Mouse (Mus musculus): ENCODE measurements around the gene Gm17657.

The Gm17657 gene

DNA sequence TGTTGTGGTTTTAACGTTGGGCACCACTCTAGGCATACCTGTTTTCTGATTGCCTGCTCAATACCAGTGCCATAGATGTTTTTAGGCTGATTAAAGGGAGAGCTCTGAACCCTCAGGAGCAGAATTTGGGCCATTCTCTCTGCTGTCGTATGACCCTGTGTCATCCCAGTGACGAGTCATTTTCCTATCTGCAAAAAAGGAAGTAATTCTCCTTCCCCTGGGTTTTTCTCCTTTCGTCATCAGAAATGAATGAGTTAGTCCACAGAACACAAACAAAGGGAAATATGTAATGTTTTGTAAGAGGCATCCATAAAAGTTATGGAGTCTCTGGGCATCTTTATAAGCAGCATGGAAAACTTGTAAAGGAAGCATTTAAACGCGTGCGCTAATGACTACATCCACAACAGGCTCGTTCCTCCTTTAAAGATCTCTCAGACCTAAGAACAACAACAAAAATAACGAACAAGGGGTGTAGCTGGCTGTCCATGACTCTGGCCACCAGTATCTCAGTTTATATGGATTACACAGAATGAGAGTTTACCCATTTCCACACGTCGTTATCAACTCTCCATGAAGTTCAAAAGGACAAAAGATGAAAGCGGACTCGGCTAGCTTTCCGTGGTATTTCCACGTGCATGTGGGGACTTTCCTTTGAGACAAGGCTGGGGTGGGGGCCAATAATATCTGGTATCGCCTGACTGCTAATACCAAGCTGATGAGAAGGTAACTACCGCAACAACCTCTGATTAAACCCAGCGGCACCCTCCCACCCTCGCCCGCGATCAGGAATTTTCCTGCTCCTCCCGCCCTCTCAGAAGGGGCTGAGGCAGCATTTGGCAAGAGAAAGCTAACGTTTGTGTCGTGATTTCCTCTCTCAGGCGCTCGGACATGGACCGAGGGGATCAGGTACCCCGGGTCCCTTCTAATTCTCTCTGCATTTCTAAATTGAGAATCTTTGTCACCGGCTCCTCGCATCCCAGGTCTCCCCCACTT, 60.2 kb downstream of the Gm17657 start:
- intact Hi-C loops (cut with DNase I) = no loop called here

DNA sequence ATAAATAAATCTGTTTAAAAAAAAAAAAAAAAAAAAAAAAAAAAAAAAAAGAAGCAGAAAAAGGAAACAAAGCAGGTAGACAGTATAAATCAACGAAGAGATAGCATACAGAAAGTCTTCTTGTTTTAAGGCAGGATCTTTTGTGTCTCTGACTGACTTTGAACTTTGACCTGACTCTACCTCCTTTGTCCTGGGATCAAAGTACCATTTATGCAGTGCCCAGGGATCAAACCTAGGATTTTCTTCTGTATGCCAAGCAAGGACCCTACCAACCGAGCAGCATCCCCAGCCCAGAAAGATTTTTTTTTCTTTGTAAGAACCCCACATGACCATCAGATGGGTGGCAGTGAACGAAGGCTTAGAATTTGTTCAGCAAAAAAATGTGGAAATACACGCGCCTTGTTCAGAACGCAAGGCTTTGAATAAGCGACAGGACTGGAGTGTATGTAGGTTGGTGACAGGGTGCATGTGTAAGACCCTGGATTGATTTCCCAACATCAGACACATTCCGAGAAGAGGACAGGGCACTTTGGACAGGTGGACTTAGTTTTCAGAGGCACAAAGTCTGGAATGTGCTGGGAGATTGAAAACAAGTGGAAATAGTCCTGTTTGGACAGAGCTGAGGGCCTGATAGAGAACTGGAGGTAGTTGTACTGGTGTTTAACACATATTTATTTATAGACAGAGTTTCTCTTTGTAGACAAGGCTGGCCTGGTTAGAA, 61.0 kb downstream of the Gm17657 start:
- intact Hi-C loops (cut with DNase I) = no loop called here

DNA sequence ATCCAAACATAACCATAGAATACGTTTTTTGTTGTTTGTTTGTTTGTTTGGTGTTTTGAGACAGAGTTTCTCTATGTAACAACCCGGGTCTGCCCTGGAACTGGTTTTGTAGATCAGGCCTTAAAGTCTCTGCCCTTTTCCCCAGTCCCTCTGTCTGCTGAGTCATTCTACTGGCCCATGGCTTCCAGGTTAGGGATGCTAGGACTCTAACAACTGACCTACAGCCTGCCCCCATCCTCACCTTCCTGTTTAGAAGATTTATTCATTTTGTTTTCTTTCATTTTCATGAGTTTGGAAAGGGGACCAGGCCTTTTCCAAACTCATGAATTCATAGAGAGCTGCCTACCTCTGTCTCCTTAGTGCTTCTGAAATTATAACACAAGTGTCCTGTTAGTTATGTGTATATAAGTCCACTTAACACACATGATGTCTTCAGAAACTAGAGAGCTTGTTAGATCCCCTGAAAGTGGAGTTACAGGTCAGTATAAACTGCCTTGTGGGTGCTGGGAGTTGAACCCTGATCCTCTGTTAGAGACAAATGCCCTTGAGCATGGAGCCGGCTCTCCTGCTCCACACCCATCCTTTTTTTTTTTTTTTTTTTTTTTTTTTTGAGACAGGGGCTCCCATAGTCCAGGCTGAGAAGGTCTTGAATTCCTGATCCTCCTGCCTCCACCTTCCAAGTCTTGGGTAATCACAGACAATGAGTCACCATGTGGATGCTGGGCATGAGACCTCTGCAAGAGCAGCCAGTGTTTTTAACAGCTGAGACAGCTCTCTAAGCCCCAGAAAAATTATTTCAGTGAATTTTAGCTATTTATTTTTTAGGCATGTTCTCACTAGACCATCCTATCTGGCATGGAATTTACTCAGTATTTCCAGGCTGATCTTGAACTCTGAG, 63.9 kb downstream of the Gm17657 start:
- intact Hi-C loops (cut with DNase I) = no loop called here

DNA sequence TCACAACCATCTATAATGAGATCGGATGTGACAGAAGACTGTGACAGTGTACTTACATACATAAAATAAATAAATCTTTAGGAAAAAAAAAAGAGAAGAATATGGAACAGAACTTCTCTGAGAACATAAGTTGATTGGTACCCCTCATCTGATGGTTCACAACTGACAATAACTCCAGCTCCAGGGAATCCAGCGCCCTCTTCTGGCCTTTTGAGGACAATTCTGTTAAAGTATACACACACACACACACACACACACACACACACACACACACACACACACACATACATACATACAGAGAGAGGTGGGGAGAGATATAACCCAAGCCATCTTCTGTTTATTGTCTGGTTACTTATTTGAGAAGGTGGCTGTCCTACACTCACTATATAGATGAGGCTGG, 65.0 kb downstream of the Gm17657 start:
- intact Hi-C loops (cut with DNase I) = no loop called here

- intact Hi-C loops (cut with DNase I) = no loop called here
Measured at GRCm38 (mm10) chr17:29483282-29483681, 66.2 kb downstream of the Gm17657 start.

GRCm38 (mm10) chr17:29482632-29483031, 66.8 kb downstream of the Gm17657 start:
- intact Hi-C loops (cut with DNase I) = no loop called here

- intact Hi-C loops (cut with DNase I) = no loop called here
Measured at GRCm38 (mm10) chr17:29480256-29480655, 69.2 kb downstream of the Gm17657 start.

DNA sequence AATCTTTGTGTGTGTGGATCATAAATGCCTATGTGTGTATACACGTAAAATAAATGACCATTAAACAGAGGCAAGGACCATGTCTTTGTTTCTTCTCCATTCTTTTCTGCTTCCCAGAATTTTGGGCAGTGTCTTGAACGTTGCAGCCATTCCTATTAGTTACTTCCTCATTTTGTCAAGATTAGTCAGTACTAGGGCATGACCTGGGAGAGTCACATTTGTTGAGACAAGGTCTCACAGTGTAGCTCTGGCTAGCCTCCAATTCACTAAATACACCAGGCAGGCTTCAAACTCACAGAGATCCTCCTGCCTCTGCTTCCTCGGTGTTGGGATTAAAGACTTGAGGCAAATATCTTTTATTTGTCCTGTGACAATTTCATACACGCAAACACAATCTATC, 71.2 kb downstream of the Gm17657 start:
- intact Hi-C loops (cut with DNase I) = no loop called here

DNA sequence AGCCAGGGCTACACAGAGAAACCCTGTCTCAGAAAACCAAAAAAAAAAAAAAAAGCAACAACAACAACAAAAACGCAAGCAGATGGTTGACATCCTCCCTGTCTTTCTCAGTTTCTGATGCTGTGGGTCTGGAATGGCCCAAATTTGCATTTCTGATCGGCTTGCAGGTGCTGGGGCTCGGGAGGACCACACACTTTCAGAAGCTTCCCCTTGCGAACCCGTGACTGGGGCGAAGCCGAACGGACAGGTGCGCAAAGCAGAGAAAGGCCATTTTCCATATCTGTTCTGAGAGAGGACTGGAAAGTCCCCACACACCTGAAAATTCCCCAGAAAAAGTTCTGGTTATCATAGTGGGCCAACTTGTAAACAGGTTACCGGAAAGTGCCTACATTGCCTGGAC, 72.1 kb downstream of the Gm17657 start:
- intact Hi-C loops (cut with DNase I) = no loop called here

DNA sequence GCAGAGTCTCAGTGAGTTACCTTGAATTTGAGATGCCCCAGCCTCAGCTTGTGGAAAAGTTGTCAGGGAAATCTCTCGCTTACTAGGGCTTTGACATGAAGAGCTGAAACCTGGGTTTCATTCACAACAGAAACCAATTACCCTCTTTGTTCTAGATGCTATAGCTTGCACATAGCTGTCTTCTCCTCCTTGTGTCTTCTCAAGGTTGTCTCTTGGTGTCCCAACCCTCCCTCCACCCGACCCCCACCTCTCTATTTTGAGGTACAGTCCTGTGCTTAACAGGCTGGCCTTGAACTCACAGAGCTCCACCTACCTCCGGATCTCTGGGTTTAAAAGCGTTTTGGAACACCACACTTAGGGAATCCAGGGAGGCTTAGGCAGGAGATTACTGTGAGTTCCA, 73.0 kb downstream of the Gm17657 start:
- intact Hi-C loops (cut with DNase I) = no loop called here

GRCm38 (mm10) chr17:29475142-29475541, 74.3 kb downstream of the Gm17657 start:
- intact Hi-C loops (cut with DNase I) = no loop called here

DNA sequence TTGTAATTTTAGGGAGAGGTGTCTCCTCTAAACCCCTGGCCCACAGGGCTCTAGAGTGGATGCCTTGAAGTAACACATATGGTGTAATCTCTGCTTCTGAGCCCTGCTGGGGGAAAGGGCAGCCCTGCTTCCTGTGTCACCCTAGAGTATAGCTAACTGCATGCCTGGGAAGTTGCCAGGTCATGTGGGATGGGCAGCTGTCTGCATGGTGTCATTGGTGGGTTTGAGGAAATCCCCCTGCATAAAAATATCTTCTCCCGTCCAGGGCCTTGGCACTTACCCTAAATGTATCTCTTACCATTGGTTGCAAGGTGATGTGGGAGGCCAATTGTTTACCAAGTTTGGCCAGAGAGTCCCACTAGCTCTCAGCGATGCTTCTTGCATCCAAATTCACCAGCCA, 75.4 kb downstream of the Gm17657 start:
- intact Hi-C loops (cut with DNase I) = no loop called here

DNA sequence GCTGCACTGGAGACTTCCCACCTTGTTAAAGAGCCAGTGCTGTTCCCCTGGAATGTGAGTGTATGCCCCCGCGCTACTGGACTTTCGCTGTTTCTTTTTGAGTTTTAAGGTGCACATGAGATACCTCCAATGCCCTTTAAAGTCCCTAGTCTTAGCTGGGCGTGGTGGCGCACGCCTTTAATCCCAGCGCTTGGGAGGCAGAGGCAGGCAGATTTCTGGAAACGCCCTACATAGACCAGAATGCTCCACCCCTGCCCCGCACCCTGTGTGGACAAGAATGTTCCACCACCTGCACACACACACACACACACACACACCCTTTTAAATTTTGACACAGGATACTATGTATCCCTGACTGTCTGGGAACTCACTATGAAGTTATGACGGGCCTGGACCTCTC, 76.0 kb downstream of the Gm17657 start:
- intact Hi-C loops (cut with DNase I) = no loop called here

Small RNA genes within 50 kb of the gene (microRNA-seq; reads per million reads assigned to microRNA genes)
- gene Mir7667 = 0 to 0.23 reads per million in 2 experiments
